Mouse (Mus musculus) macrophage (primary cell): ENCODE measurements around the gene Mef2c. TPM values are rescaled to one million over a fixed set of nuclear protein-coding genes. Genes with fewer than 3 reads are reported as not detected.

Source experiments
- H3K27ac ChIP-seq: fragments of 350-480 bp; formaldehyde crosslinking; 2 replicates; pipeline ENCODE4 v1.9.0; 2021
- H3K36me3 ChIP-seq: fragments of 350-480 bp; formaldehyde crosslinking; 2 replicates; pipeline ENCODE4 v1.9.0; 2021; ENCODE audit errors: inconsistent target
- H3K4me3 ChIP-seq: fragments of 350-480 bp; formaldehyde crosslinking; 2 replicates; pipeline ENCODE4 v1.9.0; 2021; ENCODE audit errors: inconsistent target
- H3K79me2 ChIP-seq: fragments of 350-480 bp; formaldehyde crosslinking; 2 replicates; pipeline ENCODE4 v1.9.0; 2021; ENCODE audit errors: inconsistent target
- WGBS: methylation state at CpG from one replicate; pipeline ENCODE4 v1.1.7; 2026; ENCODE audit warnings: inconsistent platforms; ENCODE audit not compliant: missing documents; 5-methylcytosine and 5-hydroxymethylcytosine counted together
- polyA plus RNA-seq: library from polyadenylated mRNA; stranded (reverse); fragments of 250-400 nt; gene quantifications from 3 replicates; pipeline ENCODE4 v1.2.4, GENCODE M21; 2018; ENCODE audit warnings: inconsistent platforms

Gene Mef2c
- polyA plus RNA-seq, 1 experiment from 2014 or later, result 74.5 TPM

DNA sequence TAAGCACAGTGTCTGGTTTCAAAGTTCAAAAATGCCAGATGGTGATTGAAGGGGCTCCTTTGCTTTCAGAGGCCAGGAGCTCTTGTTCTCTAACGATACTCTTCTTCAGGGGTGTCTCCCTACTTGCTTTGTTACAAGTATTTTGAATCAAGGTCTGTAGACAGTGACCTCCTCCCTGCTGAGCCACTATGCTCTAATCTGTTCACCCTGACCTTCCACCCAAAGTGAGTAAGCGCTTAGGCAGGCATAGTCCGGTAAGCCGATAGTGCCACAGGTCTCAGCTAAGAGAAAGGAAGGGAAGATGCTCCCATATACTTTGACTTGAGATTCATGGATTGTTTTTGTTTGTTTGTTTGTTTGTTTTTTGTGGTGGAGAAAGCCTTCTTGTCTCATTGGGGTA lies 69.5 kb downstream of the Mef2c start:
- Histone ChIP-seq H3K4me3 (no peak overlapping the region), H3K27ac (peak overlapping the region; percentile 91), H3K36me3 (no peaks in the 10 kb centered on the region), H3K79me2 (peaks cover 88% of the 10 kb centered on the region)
- WGBS, result 58% methylated on average over 4 of the region's 4 CpGs

GRCm38 (mm10) chr13:83573855-83574583 lies 70.2 kb downstream of the Mef2c start:
- WGBS, result 19% methylated on average over 8 of the region's 8 CpGs
- no peak overlapping the region for H3K4me3 ChIP-seq
- H3K36me3 ChIP-seq, result no peaks in the 10 kb centered on the region

GRCm38 (mm10) chr13:83574866-83575265 lies 71.0 kb downstream of the Mef2c start:
- H3K27ac ChIP-seq, result peak overlapping the region; percentile 91
- H3K4me3 ChIP-seq, result no peak overlapping the region
- no peaks in the 10 kb centered on the region for H3K36me3 ChIP-seq
- H3K79me2 ChIP-seq, result peaks cover 87% of the 10 kb centered on the region
- WGBS, result 8% methylated on average over 8 of the region's 8 CpGs

More at GRCm38 (mm10) chr13:83573855-83574583, 70.2 kb downstream of the Mef2c start:
- peak overlapping the region; percentile 91 for H3K27ac ChIP-seq
- H3K79me2 ChIP-seq, result peaks cover 88% of the 10 kb centered on the region

DNA sequence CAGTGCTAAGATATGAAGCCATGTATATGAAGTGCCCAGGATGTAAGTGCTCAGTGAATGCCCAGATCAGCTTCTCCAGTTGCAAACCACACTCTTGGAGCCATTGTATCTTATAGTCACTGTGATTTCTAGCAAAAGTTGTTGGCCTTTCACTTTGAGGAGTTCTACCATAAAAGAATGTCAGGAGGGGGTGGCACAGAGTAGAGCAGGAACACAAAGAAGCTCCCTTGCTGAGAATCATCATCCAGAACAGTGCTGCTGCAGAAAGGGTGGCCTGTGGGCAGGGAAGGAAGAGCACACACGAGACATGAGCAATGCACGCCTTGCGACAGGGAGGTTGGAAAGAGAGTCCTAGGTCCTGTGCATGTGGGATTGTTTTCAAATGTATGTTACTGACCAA lies 75.6 kb downstream of the Mef2c start:
- H3K79me2 ChIP-seq, result peaks cover 96% of the 10 kb centered on the region
- no peak overlapping the region for H3K4me3 ChIP-seq
- 100% methylated on average over 3 of the region's 3 CpGs for WGBS
- no peak overlapping the region for H3K27ac ChIP-seq
- no peaks in the 10 kb centered on the region for H3K36me3 ChIP-seq

- no peak overlapping the region for H3K27ac ChIP-seq
- H3K36me3 ChIP-seq, result no peaks in the 10 kb centered on the region
- WGBS, result 83% methylated on average over 5 of the region's 5 CpGs
- H3K79me2 ChIP-seq, result peaks cover 88% of the 10 kb centered on the region
- H3K4me3 ChIP-seq, result no peak overlapping the region
These were observed 77.0 kb downstream of the Mef2c start for GRCm38 (mm10) chr13:83580856-83581255.

- H3K79me2 ChIP-seq, result peaks cover 88% of the 10 kb centered on the region
- H3K4me3 ChIP-seq, result no peak overlapping the region
- WGBS, result 92% methylated on average over 1 of the region's 1 CpGs
- H3K27ac ChIP-seq, result no peak overlapping the region
- no peaks in the 10 kb centered on the region for H3K36me3 ChIP-seq
These were observed 78.7 kb downstream of the Mef2c start for GRCm38 (mm10) chr13:83582564-83582963.

GRCm38 (mm10) chr13:83583881-83584280 lies 80.0 kb downstream of the Mef2c start:
- peaks cover 83% of the 10 kb centered on the region for H3K79me2 ChIP-seq
- no peaks in the 10 kb centered on the region for H3K36me3 ChIP-seq
- H3K4me3 ChIP-seq, result no peak overlapping the region
- H3K27ac ChIP-seq, result no peak overlapping the region
- 98% methylated on average over 4 of the region's 4 CpGs for WGBS

DNA sequence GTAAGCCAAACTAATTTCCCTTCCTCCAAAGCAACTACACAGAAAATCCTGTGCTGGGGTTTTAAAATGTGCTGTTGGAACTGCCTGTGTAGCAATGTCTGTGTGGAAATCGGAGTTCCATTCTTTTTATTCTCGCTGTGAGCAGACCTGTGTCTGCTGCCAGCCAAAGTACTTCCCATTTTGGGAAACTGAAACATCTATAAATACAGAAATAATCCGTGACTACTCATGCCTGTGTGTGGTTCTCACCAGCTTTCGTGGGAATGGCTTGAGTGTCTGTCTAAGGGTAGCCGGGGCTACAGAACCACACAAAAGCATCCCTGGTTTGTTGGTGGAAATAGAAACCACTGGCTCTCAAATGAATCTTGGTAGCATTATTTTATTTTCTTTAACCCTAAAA lies 81.5 kb downstream of the Mef2c start:
- no peak overlapping the region for H3K4me3 ChIP-seq
- H3K27ac ChIP-seq, result peak overlapping the region; percentile 54
- H3K79me2 ChIP-seq, result peaks cover 84% of the 10 kb centered on the region
- H3K36me3 ChIP-seq, result no peaks in the 10 kb centered on the region
- WGBS, result 3% methylated on average over 5 of the region's 5 CpGs

DNA sequence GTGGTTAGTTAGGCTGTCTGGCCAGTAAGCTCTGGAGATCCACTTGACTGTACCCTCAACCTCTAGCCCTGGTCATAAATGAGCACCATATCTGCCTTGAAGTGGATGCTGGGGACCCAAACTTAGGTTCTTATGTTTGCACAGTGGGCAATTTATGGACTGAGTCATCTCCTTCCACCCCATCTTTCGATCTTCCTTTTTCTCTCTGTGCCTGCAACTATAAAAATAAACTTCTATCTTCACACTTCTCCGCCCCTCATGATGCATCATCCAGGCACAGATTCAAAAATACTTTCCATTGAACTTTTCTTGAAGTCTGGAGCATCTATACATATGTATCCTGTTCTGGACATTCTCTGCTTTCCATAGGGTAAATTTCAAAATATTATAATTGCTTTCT lies 84.4 kb downstream of the Mef2c start:
- no peak overlapping the region for H3K4me3 ChIP-seq
- peaks cover 82% of the 10 kb centered on the region for H3K79me2 ChIP-seq
- peaks cover 4% of the 10 kb centered on the region; the same call in 1 of the 2 replicates for H3K36me3 ChIP-seq
- peak overlapping the region; percentile 55 for H3K27ac ChIP-seq
- 23% methylated on average over 2 of the region's 2 CpGs for WGBS

GRCm38 (mm10) chr13:83590886-83591285 lies 87.1 kb downstream of the Mef2c start:
- Histone ChIP-seq H3K27ac (no peak overlapping the region), H3K36me3 (peaks cover 4% of the 10 kb centered on the region; the same call in 1 of the 2 replicates)
- whole genome bisulfite sequencing, result 95% methylated on average over 5 of the region's 5 CpGs

GRCm38 (mm10) chr13:83595429-83595828 lies 91.6 kb downstream of the Mef2c start:
- H3K36me3 ChIP-seq, result peaks cover 4% of the 10 kb centered on the region; the same call in 1 of the 2 replicates
- WGBS, result 100% methylated on average over 1 of the region's 1 CpGs

More at GRCm38 (mm10) chr13:83590886-83591285, 87.1 kb downstream of the Mef2c start:
- peaks cover 71% of the 10 kb centered on the region for H3K79me2 ChIP-seq
- H3K4me3 ChIP-seq, result no peak overlapping the region

GRCm38 (mm10) chr13:83596989-83597738 lies 93.3 kb downstream of the Mef2c start:
- Histone ChIP-seq H3K79me2 (peaks cover 70% of the 10 kb centered on the region), H3K4me3 (no peak overlapping the region), H3K36me3 (peaks cover 4% of the 10 kb centered on the region; the same call in 1 of the 2 replicates), H3K27ac (no peak overlapping the region)
- WGBS, result 46% methylated on average over 6 of the region's 6 CpGs

More at GRCm38 (mm10) chr13:83595429-83595828, 91.6 kb downstream of the Mef2c start:
- peaks cover 74% of the 10 kb centered on the region for H3K79me2 ChIP-seq
- no peak overlapping the region for H3K27ac ChIP-seq
- H3K4me3 ChIP-seq, result no peak overlapping the region

DNA sequence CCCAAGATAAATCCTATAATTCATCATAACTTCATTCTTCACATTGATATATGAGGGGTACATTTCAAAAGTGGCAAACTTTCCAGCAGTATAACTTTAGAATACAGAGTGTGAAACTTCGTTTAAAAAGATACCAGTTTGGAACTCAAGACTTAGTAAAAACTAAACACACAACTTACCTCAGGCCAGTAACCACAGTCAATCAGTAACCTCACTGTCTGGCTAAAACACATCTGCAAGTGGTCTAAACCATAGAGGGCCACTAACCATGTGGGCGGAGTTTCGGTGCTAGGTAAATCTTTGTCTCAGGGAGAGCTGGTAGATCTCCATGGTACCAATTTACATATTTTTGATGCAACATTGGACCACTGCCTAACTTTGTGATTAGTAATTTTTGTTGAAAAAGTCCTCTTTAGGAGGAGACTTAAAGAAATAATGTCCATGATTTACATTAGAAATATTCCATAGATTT lies 93.9 kb downstream of the Mef2c start:
- peaks cover 4% of the 10 kb centered on the region; the same call in 1 of the 2 replicates for H3K36me3 ChIP-seq
- 94% methylated on average over 3 of the region's 3 CpGs for WGBS
- peaks cover 70% of the 10 kb centered on the region for H3K79me2 ChIP-seq
- no peak overlapping the region for H3K4me3 ChIP-seq
- H3K27ac ChIP-seq, result no peak overlapping the region

DNA sequence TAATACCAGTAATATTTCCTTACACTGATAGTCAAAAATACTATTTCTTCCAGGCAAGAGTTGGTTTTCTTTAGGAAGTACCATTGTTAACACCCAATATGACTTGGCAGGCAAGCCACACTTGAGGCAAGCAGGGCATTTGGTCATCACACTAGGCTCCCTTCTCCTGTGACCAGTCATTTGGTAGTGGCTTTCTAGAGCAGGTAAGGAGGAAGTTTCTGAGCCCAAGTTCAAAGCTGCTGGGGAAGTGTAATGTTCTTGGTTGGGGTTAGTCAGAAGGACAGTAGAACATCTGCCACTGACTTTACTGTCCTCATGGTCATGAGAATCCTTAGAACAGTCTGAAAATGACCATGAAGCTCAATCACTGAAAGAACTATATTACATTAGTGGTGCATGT lies 96.5 kb downstream of the Mef2c start:
- Histone ChIP-seq H3K36me3 (no peaks in the 10 kb centered on the region), H3K27ac (peak overlapping the region; percentile 1; the same call in 1 of the 2 replicates), H3K4me3 (no peak overlapping the region), H3K79me2 (peaks cover 78% of the 10 kb centered on the region)

DNA sequence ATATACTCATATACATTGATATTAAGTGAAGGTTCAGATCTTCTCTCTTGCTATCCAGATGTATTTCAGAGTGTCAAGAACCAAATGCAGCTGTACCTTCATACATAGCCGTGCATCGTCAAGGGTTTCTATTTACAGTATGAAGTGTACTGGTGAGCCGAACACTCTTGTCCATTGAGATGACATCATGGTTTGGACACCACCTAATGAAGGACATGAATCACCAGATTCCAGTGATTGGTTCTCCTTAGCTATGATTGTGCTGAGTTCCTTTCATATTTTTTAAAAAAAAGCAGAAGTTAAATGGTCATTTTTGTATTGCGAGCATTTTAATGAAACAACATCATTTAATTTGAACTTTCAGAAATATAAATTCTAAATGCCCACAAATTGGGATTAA lies 97.9 kb downstream of the Mef2c start:
- Histone ChIP-seq H3K4me3 (peak overlapping the region; percentile 1; the same call in 1 of the 2 replicates), H3K36me3 (no peaks in the 10 kb centered on the region), H3K27ac (peak overlapping the region; percentile 78), H3K79me2 (peaks cover 81% of the 10 kb centered on the region)
- 40% methylated on average over 4 of the region's 4 CpGs for WGBS
